Mouse (Mus musculus): ENCODE measurements around the gene Rab22a. TPM values are rescaled to one million over a fixed set of nuclear protein-coding genes. Genes with fewer than 3 reads are reported as not detected.

Rab22a gene
- total and polyA plus RNA-seq, 3 experiments, result 5.9 to 16.9 (median 9.3) TPM

- H3K79me2 ChIP-seq (replicated peaks; ENCODE audit: control insufficient read depth, extremely low read depth, insufficient read depth, poor library complexity, severe bottlenecking), result no peaks in the 10 kb centered on the region
- no peaks in the 10 kb centered on the region for H3K4me1 ChIP-seq (ENCODE audit: control insufficient read depth in 1 of 2, insufficient read depth in 2 of 2)
- H3K27me3 ChIP-seq (replicated peaks), result no peaks in the 10 kb centered on the region
- H3K4me2 ChIP-seq (ENCODE audit: insufficient read depth, low read depth, poor library complexity, severe bottlenecking), result no peak overlapping the region
- no peaks in the 10 kb centered on the region for H3K9me3 ChIP-seq (replicated peaks; ENCODE audit: low read length)
- H3K4me3 ChIP-seq (replicated peaks in 1 of 3; ENCODE audit: low read depth in 2 of 3, low read length in 2 of 3, poor library complexity in 1 of 3), result no peak overlapping the region
- in situ Hi-C loops (cut with MboI; ENCODE audit: low pct_ligation_motif_present, low pct_unique_long_range_greater_than_20kb, low sequenced_read_pairs) (no loop called here), dilution Hi-C loops (cut with MboI; ENCODE audit: extremely low pct_ligation_motif_present, extremely low pct_unique_long_range_greater_than_20kb, low sequenced_read_pairs) (no loop called here)
- H3K36me3 ChIP-seq (replicated peaks in 1 of 2; ENCODE audit: control insufficient read depth in 1 of 2, insufficient read depth in 1 of 2, low read length in 1 of 2), result peaks cover 45 to 81% of the 10 kb centered on the region in 2 experiments
- TF ChIP-seq SMC3 (IDR thresholded peaks at IDR 0.05; ENCODE audit: low read depth, low read length) (no peak), EP300 (IDR thresholded peaks at IDR 0.05; ENCODE audit: low read length) (no peak), PAX5 (IDR thresholded peaks at IDR 0.05; ENCODE audit: low read length) (no peak), MEF2A (IDR thresholded peaks at IDR 0.05; ENCODE audit: borderline replicate concordance, low read depth, low read length) (no peak), GABPA (IDR thresholded peaks at IDR 0.05; ENCODE audit: insufficient replicate concordance, low read depth, low read length) (no peak), USF1 (IDR thresholded peaks at IDR 0.05; ENCODE audit: low read depth, low read length) (no peak), KAT2A (IDR thresholded peaks at IDR 0.05; ENCODE audit: insufficient replicate concordance, low read length) (no peak), MAZ (IDR thresholded peaks at IDR 0.05; ENCODE audit: low read depth, low read length) (no peak), BHLHE40 (IDR thresholded peaks at IDR 0.05; ENCODE audit: low read depth, low read length) (no peak), ETS1 (conservative IDR thresholded peaks at IDR 0.05; ENCODE audit: low read depth, low read length) (no peak), UBTF (IDR thresholded peaks at IDR 0.05; ENCODE audit: low read depth, low read length) (no peak), ELF1 (IDR thresholded peaks at IDR 0.05; ENCODE audit: low read depth, low read length) (no peak), RCOR1 (conservative IDR thresholded peaks at IDR 0.05; ENCODE audit: low read depth, low read length) (no peak), POLR2AphosphoS2 (IDR thresholded peaks at IDR 0.05; ENCODE audit: low read depth, low read length) (no peak), MYC (IDR thresholded peaks at IDR 0.05; ENCODE audit: low read depth, low read length) (no peak), NRF1 (IDR thresholded peaks at IDR 0.05; ENCODE audit: low read depth, low read length) (no peak), ZNF384 (IDR thresholded peaks at IDR 0.05; ENCODE audit: low read depth, low read length) (no peak), IRF4 (IDR thresholded peaks at IDR 0.05; ENCODE audit: low read depth, low read length) (no peak), JUND (conservative IDR thresholded peaks at IDR 0.05; ENCODE audit: low read depth, low read length) (no peak), MAFK (IDR thresholded peaks at IDR 0.05; ENCODE audit: insufficient replicate concordance, low read length) (no peak)
- H3K9ac ChIP-seq (ENCODE audit: insufficient read depth, low read depth), result no peak overlapping the region
- H3K27ac ChIP-seq (ENCODE audit: insufficient read depth, low read depth), result no peak overlapping the region
- no peak for DNase-seq (ENCODE audit: extremely low read depth)
Measured at GRCm38 (mm10) chr2:173702867-173703237, 43.3 kb downstream of the Rab22a start.

- in situ Hi-C loops (cut with MboI; ENCODE audit: low pct_ligation_motif_present, low pct_unique_long_range_greater_than_20kb, low sequenced_read_pairs) (no loop called here), dilution Hi-C loops (cut with MboI; ENCODE audit: extremely low pct_ligation_motif_present, extremely low pct_unique_long_range_greater_than_20kb, low sequenced_read_pairs) (no loop called here)
- Histone ChIP-seq H3K36me3 (replicated peaks in 1 of 2; ENCODE audit: control insufficient read depth in 1 of 2, insufficient read depth in 1 of 2, low read length in 1 of 2) (peaks cover 21 to 65% of the 10 kb centered on the region in 2 experiments), H3K4me1 (ENCODE audit: control insufficient read depth in 1 of 2, insufficient read depth in 2 of 2) (no peaks in the 10 kb centered on the region), H3K27me3 (replicated peaks) (no peaks in the 10 kb centered on the region), H3K27ac (ENCODE audit: insufficient read depth, low read depth) (no peak overlapping the region), H3K4me3 (replicated peaks in 1 of 3; ENCODE audit: low read depth in 2 of 3, low read length in 2 of 3, poor library complexity in 1 of 3) (no peak overlapping the region), H3K79me2 (replicated peaks; ENCODE audit: control insufficient read depth, extremely low read depth, insufficient read depth, poor library complexity, severe bottlenecking) (no peaks in the 10 kb centered on the region), H3K9ac (ENCODE audit: insufficient read depth, low read depth) (no peak overlapping the region), H3K4me2 (ENCODE audit: insufficient read depth, low read depth, poor library complexity, severe bottlenecking) (no peak overlapping the region), H3K9me3 (replicated peaks; ENCODE audit: low read length) (no peaks in the 10 kb centered on the region)
- TF ChIP-seq KAT2A (IDR thresholded peaks at IDR 0.05; ENCODE audit: insufficient replicate concordance, low read length), result no peak
- TF ChIP-seq IRF4 (IDR thresholded peaks at IDR 0.05; ENCODE audit: low read depth, low read length), result no peak
- no peak for TF ChIP-seq JUND (conservative IDR thresholded peaks at IDR 0.05; ENCODE audit: low read depth, low read length)
- TF ChIP-seq ZKSCAN1 (IDR thresholded peaks at IDR 0.05; ENCODE audit: borderline replicate concordance, low read depth, low read length), result no peak
- TF ChIP-seq ZC3H11A (IDR thresholded peaks at IDR 0.05; ENCODE audit: low read depth, low read length), result no peak
- no peak for TF ChIP-seq RAD21 (IDR thresholded peaks at IDR 0.05; ENCODE audit: low read depth, low read length)
- no peak for TF ChIP-seq TCF12 (IDR thresholded peaks at IDR 0.05; ENCODE audit: low read depth, low read length)
- no peak for TF ChIP-seq ETS1 (conservative IDR thresholded peaks at IDR 0.05; ENCODE audit: low read depth, low read length)
- TF ChIP-seq JUN (IDR thresholded peaks at IDR 0.05; ENCODE audit: insufficient read depth, low read depth, low read length), result no peak
- no peak for TF ChIP-seq BHLHE40 (IDR thresholded peaks at IDR 0.05; ENCODE audit: low read depth, low read length)
- TF ChIP-seq SMC3 (IDR thresholded peaks at IDR 0.05; ENCODE audit: low read depth, low read length), result no peak
- TF ChIP-seq CHD2 (IDR thresholded peaks at IDR 0.05; ENCODE audit: low read length), result no peak
- no peak for TF ChIP-seq E2F4 (IDR thresholded peaks at IDR 0.05; ENCODE audit: insufficient replicate concordance, low read depth, low read length)
- TF ChIP-seq ZNF384 (IDR thresholded peaks at IDR 0.05; ENCODE audit: low read depth, low read length), result no peak
- no peak for TF ChIP-seq MAFK (IDR thresholded peaks at IDR 0.05; ENCODE audit: insufficient replicate concordance, low read length)
- DNase-seq (ENCODE audit: extremely low read depth), result no peak
Measured at GRCm38 (mm10) chr2:173705827-173706551, 46.4 kb downstream of the Rab22a start.
